Mouse (Mus musculus): ENCODE results near the gene Coq5. TPM values are rescaled to one million over a fixed set of nuclear protein-coding genes. Genes with fewer than 3 reads are reported as not detected.

The Coq5 gene
- polyA plus RNA-seq, 1 experiment from 2014 or later = 19.6 TPM

- DNase-seq = peak; percentile 65
- no peak for ATAC-seq
- no peaks in the 10 kb centered on the region for H3K36me3 ChIP-seq (replicated peaks; ENCODE audit: insufficient read depth, low read length)
- no peaks in the 10 kb centered on the region for H3K27me3 ChIP-seq (ENCODE audit: insufficient read depth, low read length)
- H3K4me1 ChIP-seq (ENCODE audit: insufficient read depth) = peaks cover 24% of the 10 kb centered on the region
- H3K9me3 ChIP-seq (ENCODE audit: low read length) = no peaks in the 10 kb centered on the region; the same call in 1 of the 2 replicates
- no peak overlapping the region for H3K27ac ChIP-seq (ENCODE audit: low read depth)
- 62% methylated on average over 14 of the region's 14 CpGs for WGBS (ENCODE audit: insufficient replicate concordance)
- no peak overlapping the region for H3K4me3 ChIP-seq (ENCODE audit: low read depth, low read length)
- TF ChIP-seq CTCF (IDR thresholded peaks at IDR 0.05; ENCODE audit: low read depth) = peak; percentile 75
- TF ChIP-seq EP300 (IDR thresholded peaks at IDR 0.05; ENCODE audit: low read depth) = no peak
- H3K4me2 ChIP-seq (ENCODE audit: low read depth, low read length) = no peak overlapping the region
- H3K9ac ChIP-seq (replicated peaks) = no peak overlapping the region
Measured at GRCm38 (mm10) chr5:115275998-115276397, 3.5 kb upstream of the Coq5 start.

GRCm38 (mm10) chr5:115278053-115278452 lies 1.4 kb upstream of the Coq5 start:
- no peak for ATAC-seq
- TF ChIP-seq CTCF (IDR thresholded peaks at IDR 0.05; ENCODE audit: low read depth) (no peak), EP300 (IDR thresholded peaks at IDR 0.05; ENCODE audit: low read depth) (no peak)
- Histone ChIP-seq H3K27ac (ENCODE audit: low read depth) (no peak overlapping the region), H3K4me3 (ENCODE audit: low read depth, low read length) (no peak overlapping the region), H3K4me2 (ENCODE audit: low read depth, low read length) (no peak overlapping the region), H3K9me3 (ENCODE audit: low read length) (no peaks in the 10 kb centered on the region; the same call in 1 of the 2 replicates), H3K9ac (replicated peaks) (no peak overlapping the region), H3K27me3 (ENCODE audit: insufficient read depth, low read length) (no peaks in the 10 kb centered on the region), H3K4me1 (ENCODE audit: insufficient read depth) (peaks cover 17% of the 10 kb centered on the region), H3K36me3 (replicated peaks; ENCODE audit: insufficient read depth, low read length) (peaks cover under 1% of the 10 kb centered on the region; the same call in 1 of the 2 replicates)
- 60% methylated on average over 1 of the region's 1 CpGs for WGBS (ENCODE audit: insufficient replicate concordance)
- DNase-seq = no peak

GRCm38 (mm10) chr5:115278785-115279184 lies 681 bp upstream of the Coq5 start:
- DNase-seq (no peak), ATAC-seq (no peak)
- Histone ChIP-seq H3K9ac (replicated peaks) (no peak overlapping the region), H3K27me3 (ENCODE audit: insufficient read depth, low read length) (no peaks in the 10 kb centered on the region), H3K36me3 (replicated peaks; ENCODE audit: insufficient read depth, low read length) (peaks cover 6% of the 10 kb centered on the region; the same call in 1 of the 2 replicates), H3K4me3 (ENCODE audit: low read depth, low read length) (no peak overlapping the region), H3K4me2 (ENCODE audit: low read depth, low read length) (no peak overlapping the region), H3K4me1 (ENCODE audit: insufficient read depth) (peaks cover 13% of the 10 kb centered on the region), H3K27ac (ENCODE audit: low read depth) (no peak overlapping the region), H3K9me3 (ENCODE audit: low read length) (no peaks in the 10 kb centered on the region; the same call in 1 of the 2 replicates)
- WGBS (ENCODE audit: insufficient replicate concordance) = 62% methylated on average over 2 of the region's 2 CpGs
- no peak for TF ChIP-seq CTCF (IDR thresholded peaks at IDR 0.05; ENCODE audit: low read depth)
- no peak for TF ChIP-seq EP300 (IDR thresholded peaks at IDR 0.05; ENCODE audit: low read depth)

GRCm38 (mm10) chr5:115280050-115280687 lies 703 bp downstream of the Coq5 start:
- TF ChIP-seq EP300 (IDR thresholded peaks at IDR 0.05; ENCODE audit: low read depth) = no peak
- TF ChIP-seq CTCF (IDR thresholded peaks at IDR 0.05; ENCODE audit: low read depth) = no peak
- H3K27ac ChIP-seq (ENCODE audit: low read depth) = peak overlapping the region; percentile 83
- WGBS (ENCODE audit: insufficient replicate concordance) = 4% methylated on average over 17 of the region's 17 CpGs
- H3K9me3 ChIP-seq (ENCODE audit: low read length) = no peaks in the 10 kb centered on the region; the same call in 1 of the 2 replicates
- H3K36me3 ChIP-seq (replicated peaks; ENCODE audit: insufficient read depth, low read length) = peaks cover 13% of the 10 kb centered on the region; the same call in 1 of the 2 replicates
- peak overlapping the region; percentile 98 for H3K4me2 ChIP-seq (ENCODE audit: low read depth, low read length)
- peak overlapping the region; percentile 98 for H3K4me3 ChIP-seq (ENCODE audit: low read depth, low read length)
- peak overlapping the region; percentile 94 for H3K9ac ChIP-seq (replicated peaks)
- ATAC-seq = peak; percentile 41
- H3K27me3 ChIP-seq (ENCODE audit: insufficient read depth, low read length) = no peaks in the 10 kb centered on the region
- peak; percentile 46 for DNase-seq
- peaks cover 11% of the 10 kb centered on the region for H3K4me1 ChIP-seq (ENCODE audit: insufficient read depth)

- Histone ChIP-seq H3K4me3 (ENCODE audit: low read depth, low read length) (no peak overlapping the region), H3K9ac (replicated peaks) (no peak overlapping the region), H3K27me3 (ENCODE audit: insufficient read depth, low read length) (no peaks in the 10 kb centered on the region), H3K9me3 (ENCODE audit: low read length) (no peaks in the 10 kb centered on the region), H3K4me2 (ENCODE audit: low read depth, low read length) (no peak overlapping the region), H3K27ac (ENCODE audit: low read depth) (no peak overlapping the region), H3K36me3 (replicated peaks; ENCODE audit: insufficient read depth, low read length) (peaks cover 18% of the 10 kb centered on the region), H3K4me1 (ENCODE audit: insufficient read depth) (peaks cover 6% of the 10 kb centered on the region)
- whole genome bisulfite sequencing (ENCODE audit: insufficient replicate concordance) = 81% methylated on average over 3 of the region's 3 CpGs
- ATAC-seq (no peak), DNase-seq (no peak)
- TF ChIP-seq CTCF (IDR thresholded peaks at IDR 0.05; ENCODE audit: low read depth) = peak; percentile 59
- no peak for TF ChIP-seq EP300 (IDR thresholded peaks at IDR 0.05; ENCODE audit: low read depth)
Measured at GRCm38 (mm10) chr5:115284735-115285134, 5.3 kb downstream of the Coq5 start.

- H3K36me3 ChIP-seq (replicated peaks; ENCODE audit: insufficient read depth, low read length) = peaks cover 48% of the 10 kb centered on the region
- H3K27ac ChIP-seq (ENCODE audit: low read depth) = no peak overlapping the region
- H3K9ac ChIP-seq (replicated peaks) = no peak overlapping the region
- no peak overlapping the region for H3K4me3 ChIP-seq (ENCODE audit: low read depth, low read length)
- WGBS (ENCODE audit: insufficient replicate concordance) = 84% methylated on average over 8 of the region's 8 CpGs
- DNase-seq (no peak), ATAC-seq (no peak)
- TF ChIP-seq CTCF (IDR thresholded peaks at IDR 0.05; ENCODE audit: low read depth) (peak; percentile 48), EP300 (IDR thresholded peaks at IDR 0.05; ENCODE audit: low read depth) (no peak)
- H3K4me2 ChIP-seq (ENCODE audit: low read depth, low read length) = no peak overlapping the region
- H3K9me3 ChIP-seq (ENCODE audit: low read length) = no peaks in the 10 kb centered on the region
- peaks cover 3% of the 10 kb centered on the region; the same call in 1 of the 2 replicates for H3K4me1 ChIP-seq (ENCODE audit: insufficient read depth)
- H3K27me3 ChIP-seq (ENCODE audit: insufficient read depth, low read length) = no peaks in the 10 kb centered on the region
Measured at GRCm38 (mm10) chr5:115294173-115294572, 14.7 kb downstream of the Coq5 start.

Data from liver, postnatal 0 days (tissue).